Mouse (Mus musculus) urinary bladder, postnatal 14 days (tissue): Measurements from ENCODE around the gene Cpn1.

Source experiments
- DNase-seq: peaks from one replicate; pipeline ENCODE4 v3.0.0; 2021; ENCODE audit warnings: low spot score

Gene Cpn1

DNA sequence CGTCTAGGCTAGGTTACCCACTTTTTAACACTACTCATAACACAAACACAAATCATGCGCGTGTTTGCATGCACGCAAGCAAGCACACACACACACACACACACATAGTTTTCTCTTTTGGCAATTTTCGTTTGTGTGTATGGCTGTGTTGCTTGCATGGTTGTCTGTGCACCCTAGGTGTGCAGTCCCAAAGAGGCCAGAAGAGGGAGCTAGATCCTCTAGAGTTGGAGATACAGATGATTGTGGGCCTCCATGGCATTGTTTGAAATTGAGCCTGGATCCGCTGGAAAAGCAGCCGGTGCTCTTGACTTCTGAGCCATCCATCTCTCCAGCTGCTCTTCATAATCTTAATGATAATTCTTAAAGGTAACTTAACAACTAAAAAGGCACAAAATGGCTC is 79.9 kb downstream of the Cpn1 start:
- no peak for DNase-seq
